Mouse (Mus musculus): Measurements from ENCODE around the gene A2m. TPM values are rescaled to one million over a fixed set of nuclear protein-coding genes. Genes with fewer than 3 reads are reported as not detected.

The A2m gene
- polyA plus RNA-seq (2015; fragmentation: Nextera tagmentation; extraction: Ambion mirVana), result 0.83 and 1.2 TPM in 2 replicates

DNA sequence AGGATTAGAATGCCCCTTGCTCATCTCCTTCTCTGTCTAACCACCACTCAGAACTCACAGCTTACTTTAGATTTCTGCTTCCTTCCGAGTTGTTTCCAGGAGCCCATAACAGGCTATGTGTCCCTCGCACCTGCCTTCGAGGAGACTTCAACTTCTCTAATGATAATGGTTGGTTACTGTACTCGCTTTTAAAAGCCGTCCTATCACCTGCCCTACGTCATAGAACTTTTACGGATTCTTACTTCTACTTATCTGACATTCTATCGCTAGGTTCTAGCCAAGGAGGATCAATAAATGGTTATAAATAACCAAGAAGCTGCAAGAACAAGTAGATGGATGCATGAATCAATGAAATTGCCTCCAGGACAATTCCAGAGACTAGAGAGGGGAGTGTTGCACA lies at the start of gene A2m:
Gene A2m, plus strand, starts transcription at position 301 of the 400 bp plus-strand sequence.

Other genes starting within 250 kb of the A2m start
- not detected in 2 replicates for gene Iqsec3, start 161.7 kb upstream of the A2m start, polyA plus RNA-seq (2015; fragmentation: Nextera tagmentation; extraction: Ambion mirVana)
- not detected in 2 replicates for gene Gm7298, start 97.6 kb downstream of the A2m start, polyA plus RNA-seq (2015; fragmentation: Nextera tagmentation; extraction: Ambion mirVana)
- gene Mug1, start 203.2 kb downstream of the A2m start, polyA plus RNA-seq (2015; fragmentation: Nextera tagmentation; extraction: Ambion mirVana), result not detected in 2 replicates